Mouse (Mus musculus) left cerebral cortex, adult 6 months (tissue): ENCODE measurements around the gene Ly6g5c. TPM values are rescaled to one million over a fixed set of nuclear protein-coding genes. Genes with fewer than 3 reads are reported as not detected.

Experiments
- long read RNA-seq, 2 experiments: library from polyadenylated mRNA; unstranded; transcript quantifications; one replicate each; pipeline ENCODE4 v2.0.0; 2019 to 2020
- polyA plus RNA-seq: library from polyadenylated mRNA; unstranded; fragments of <200 nt; fragmentation: Nextera tagmentation; gene quantifications from 2 replicates; pipeline ENCODE4 v1.2.3, GENCODE M21; 2021

Ly6g5c gene
- polyA plus RNA-seq: not detected in 2 replicates
- long read RNA-seq, experiment 1: 0 reads
- long read RNA-seq, experiment 2: 0 reads

GRCm38 (mm10) chr17:35108097-35108496, at the start of gene Ly6g5c:
TSS of gene Ly6g5c (plus strand) at chr17:35108279.

GRCm38 (mm10) chr17:35058911-35059892, 48.9 kb upstream of the Ly6g5c start, which contains the start of gene Ddah2:
TSS of gene Ddah2 (plus strand) at chr17:35059035.

GRCm38 (mm10) chr17:35064951-35065947, 42.8 kb upstream of the Ly6g5c start, which contains the start of gene Ly6g6c:
TSS of gene Ly6g6c (plus strand) at chr17:35065388.

GRCm38 (mm10) chr17:35066084-35066483, 42.0 kb upstream of the Ly6g5c start, which contains the start of gene Mpig6b:
TSS of gene Mpig6b (minus strand) at chr17:35066184.

GRCm38 (mm10) chr17:35076507-35077176, 31.4 kb upstream of the Ly6g5c start, which contains the start of gene Ly6g6e:
TSS of gene Ly6g6e (plus strand) at chr17:35076902.

GRCm38 (mm10) chr17:35077786-35078233, 30.3 kb upstream of the Ly6g5c start, which contains the start of gene Ly6g6d:
TSS of gene Ly6g6d (minus strand) at chr17:35078065.

GRCm38 (mm10) chr17:35085208-35085865, 22.7 kb upstream of the Ly6g5c start, which contains the start of gene Ly6g6f:
TSS of gene Ly6g6f (minus strand) at chr17:35085610.

GRCm38 (mm10) chr17:35088825-35089644, 19.0 kb upstream of the Ly6g5c start, which contains the start of gene Abhd16a:
TSS of gene Abhd16a (plus strand) at chr17:35089263.

GRCm38 (mm10) chr17:35115046-35116019, 7.3 kb downstream of the Ly6g5c start, which contains the start of gene Ly6g5b:
TSS of gene Ly6g5b (minus strand) at chr17:35115428.

GRCm38 (mm10) chr17:35121143-35121799, 13.2 kb downstream of the Ly6g5c start, which contains the start of gene Gpank1:
TSS of gene Gpank1 (plus strand) at chr17:35121455.

GRCm38 (mm10) chr17:35121871-35122303, 13.8 kb downstream of the Ly6g5c start, which contains the start of gene Csnk2b:
TSS of gene Csnk2b (minus strand) at chr17:35122053.

GRCm38 (mm10) chr17:35126206-35126611, 18.1 kb downstream of the Ly6g5c start, which contains the start of gene D17H6S53E:
TSS of gene D17H6S53E (plus strand) at chr17:35126373.

GRCm38 (mm10) chr17:35131500-35132173, 23.6 kb downstream of the Ly6g5c start, which contains the start of gene Apom:
TSS of gene Apom (minus strand) at chr17:35132050.

GRCm38 (mm10) chr17:35134801-35135590, 26.9 kb downstream of the Ly6g5c start, which contains the start of gene Bag6:
TSS of gene Bag6 (plus strand) at chr17:35135178.

